Mouse (Mus musculus) olfactory bulb, adult 2 months (tissue): ENCODE measurements around the gene Cd47.

Source experiments
- CTCF ChIP-seq: fragments of 200-500 bp; IDR thresholded peaks from 2 replicates; pipeline ENCODE4 v1.5.1; 2012; ENCODE audit warnings: low read depth, mild to moderate bottlenecking, low read length, moderate library complexity; ENCODE audit not compliant: insufficient read depth
- POLR2A ChIP-seq: fragments of 200-500 bp; IDR thresholded peaks from 2 replicates; pipeline ENCODE4 v1.6.1; 2012; ENCODE audit warnings: mild to moderate bottlenecking, low read depth, low read length, moderate library complexity; ENCODE audit not compliant: insufficient read depth

DNA sequence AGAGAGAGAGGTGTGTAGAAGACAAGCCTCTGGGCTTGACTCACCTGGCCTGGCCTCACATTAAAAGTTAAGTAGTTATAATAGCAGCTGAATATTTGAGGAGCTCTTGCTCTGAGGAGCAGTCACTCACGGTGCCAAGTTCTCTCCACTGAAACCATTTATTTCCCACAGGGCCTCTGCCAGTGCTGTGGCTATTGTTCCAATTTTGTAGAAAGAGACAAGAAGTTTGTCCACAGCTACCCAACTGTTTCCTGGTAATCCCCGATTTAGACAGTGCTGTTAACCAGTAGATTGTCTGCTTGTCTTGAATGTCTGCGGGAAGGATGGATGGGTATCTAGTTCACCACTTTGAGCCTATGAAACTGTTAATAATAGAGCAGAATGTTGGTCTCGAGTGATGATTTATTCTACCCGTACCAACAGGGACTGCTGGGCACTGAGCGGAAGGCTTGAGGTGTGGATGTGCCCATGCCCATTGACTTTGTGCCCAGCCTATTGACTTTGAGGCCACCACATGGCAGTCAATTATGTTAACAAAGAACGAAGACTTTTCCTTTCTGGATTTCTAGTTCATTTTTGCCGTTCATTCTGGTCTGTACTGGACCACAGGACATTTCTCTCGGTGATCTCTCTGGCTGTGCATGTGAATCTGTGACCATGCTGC, 86.2 kb downstream of the Cd47 start:
- TF ChIP-seq CTCF (no peak), POLR2A (no peak)
